Mouse (Mus musculus): ENCODE measurements at regions not wholly inside any gene's neighbourhood (a gene's known extent, or its start where the extent isn't known, plus 50 kb on each side); places are given as distances from the start of the nearest gene placed in this dataset.

- no peak for DNase-seq
These were observed 146.0 kb upstream of the Ednra start for GRCm38 (mm10) chr8:77870264-77870663.

- no peak for DNase-seq
These were observed 148.5 kb upstream of the Ednra start for GRCm38 (mm10) chr8:77872771-77873170.

- no peak for DNase-seq
These were observed 195.5 kb upstream of the Ednra start for GRCm38 (mm10) chr8:77919776-77920175.

GRCm38 (mm10) chr8:77921868-77922267, 197.6 kb upstream of the Ednra start:
- no peak for DNase-seq

GRCm38 (mm10) chr8:77947702-77948101, 223.4 kb upstream of the Ednra start:
- DNase-seq: no peak

- DNase-seq: no peak
These were observed 225.4 kb upstream of the Ednra start for GRCm38 (mm10) chr8:77949640-77950039.

- no peak for DNase-seq
These were observed 234.6 kb upstream of the Ednra start for GRCm38 (mm10) chr8:77958814-77959372.

GRCm38 (mm10) chr8:77963102-77963698, 238.9 kb upstream of the Ednra start:
- peak; percentile 50 for DNase-seq

GRCm38 (mm10) chr8:77970378-77970777, 242.7 kb upstream of the Ttc29 start:
- DNase-seq: no peak

GRCm38 (mm10) chr8:77973714-77974113, 239.4 kb upstream of the Ttc29 start:
- peak; percentile 64 for DNase-seq

GRCm38 (mm10) chr8:77979106-77979505, 234.0 kb upstream of the Ttc29 start:
- DNase-seq: no peak

GRCm38 (mm10) chr8:77980701-77981100, 232.4 kb upstream of the Ttc29 start:
- DNase-seq: no peak

- DNase-seq: no peak
These were observed 231.1 kb upstream of the Ttc29 start for GRCm38 (mm10) chr8:77982031-77982430.

- DNase-seq: no peak
These were observed 229.6 kb upstream of the Ttc29 start for GRCm38 (mm10) chr8:77983476-77983875.

GRCm38 (mm10) chr8:77987237-77987636, 225.9 kb upstream of the Ttc29 start:
- no peak for DNase-seq

GRCm38 (mm10) chr8:77988291-77989056, 224.6 kb upstream of the Ttc29 start:
- DNase-seq: peak; percentile 51

GRCm38 (mm10) chr8:77991050-77991449, 222.0 kb upstream of the Ttc29 start:
- no peak for DNase-seq

GRCm38 (mm10) chr8:78000303-78000702, 212.8 kb upstream of the Ttc29 start:
- DNase-seq: no peak

- DNase-seq: no peak
These were observed 211.4 kb upstream of the Ttc29 start for GRCm38 (mm10) chr8:78001656-78002055.

- DNase-seq: no peak
These were observed 211.0 kb upstream of the Ttc29 start for GRCm38 (mm10) chr8:78002071-78002470.

GRCm38 (mm10) chr8:78003888-78004543, 209.1 kb upstream of the Ttc29 start:
- peak; percentile 85 for DNase-seq

- DNase-seq: no peak
These were observed 208.2 kb upstream of the Ttc29 start for GRCm38 (mm10) chr8:78004891-78005290.

GRCm38 (mm10) chr8:78013101-78013500, 200.0 kb upstream of the Ttc29 start:
- DNase-seq: no peak
